Mouse (Mus musculus): ENCODE measurements around the gene Ccrl2. TPM values are rescaled to one million over a fixed set of nuclear protein-coding genes. Genes with fewer than 3 reads are reported as not detected.

Ccrl2 gene
- total RNA-seq, 1 experiment: 0.40 TPM

- no peak for TF ChIP-seq HCFC1 (IDR thresholded peaks at IDR 0.05; ENCODE audit: borderline replicate concordance, insufficient read depth, low read length)
- no peak for TF ChIP-seq ZNF384 (IDR thresholded peaks at IDR 0.05; ENCODE audit: low read depth, low read length)
- TF ChIP-seq CHD2 (IDR thresholded peaks at IDR 0.05; ENCODE audit: low read depth, low read length): no peak
- TF ChIP-seq ZC3H11A (IDR thresholded peaks at IDR 0.05; ENCODE audit: borderline replicate concordance, low read depth, low read length): no peak
- TF ChIP-seq MAFK (IDR thresholded peaks at IDR 0.05; ENCODE audit: insufficient read depth, low read depth, low read length): no peak
- no peaks in the 10 kb centered on the region for H3K36me3 ChIP-seq (ENCODE audit: control insufficient read depth, insufficient read depth, low read length, poor library complexity, severe bottlenecking)
- no peak overlapping the region for H3K9ac ChIP-seq (ENCODE audit: insufficient read depth, low read depth, low read length, poor library complexity, severe bottlenecking)
- DNase-seq (ENCODE audit: low read depth, low spot score): no peak
- H3K4me1 ChIP-seq (ENCODE audit: control insufficient read depth in 2 of 2, insufficient read depth in 2 of 2, low read length in 2 of 2, poor library complexity in 1 of 2): peaks cover 1 to 11% of the 10 kb centered on the region in 2 experiments; a peak in 1 of 4 replicates
- no peak overlapping the region for H3K27ac ChIP-seq (ENCODE audit: insufficient read depth, low read depth, low read length, poor library complexity, severe bottlenecking)
- H3K9me3 ChIP-seq (ENCODE audit: control insufficient read depth, insufficient read depth, low read depth, low read length): no peaks in the 10 kb centered on the region
- in situ Hi-C loops (cut with MboI; ENCODE audit: low sequenced_read_pairs in 2 of 2, unreplicated experiment in 2 of 2): loop anchor here in 1 of 2 experiments (10.0 kb wide), 1 partner anchor 227 kb away; no protein-coding TSS in a partner anchor
- no peak overlapping the region for H3K4me3 ChIP-seq (ENCODE audit: insufficient read depth in 1 of 2, low read depth in 1 of 2, low read length in 2 of 2, poor library complexity in 1 of 2, severe bottlenecking in 1 of 2)
Observed at GRCm38 (mm10) chr9:111097543-111097942, 40.2 kb upstream of the Ccrl2 start.

DNA sequence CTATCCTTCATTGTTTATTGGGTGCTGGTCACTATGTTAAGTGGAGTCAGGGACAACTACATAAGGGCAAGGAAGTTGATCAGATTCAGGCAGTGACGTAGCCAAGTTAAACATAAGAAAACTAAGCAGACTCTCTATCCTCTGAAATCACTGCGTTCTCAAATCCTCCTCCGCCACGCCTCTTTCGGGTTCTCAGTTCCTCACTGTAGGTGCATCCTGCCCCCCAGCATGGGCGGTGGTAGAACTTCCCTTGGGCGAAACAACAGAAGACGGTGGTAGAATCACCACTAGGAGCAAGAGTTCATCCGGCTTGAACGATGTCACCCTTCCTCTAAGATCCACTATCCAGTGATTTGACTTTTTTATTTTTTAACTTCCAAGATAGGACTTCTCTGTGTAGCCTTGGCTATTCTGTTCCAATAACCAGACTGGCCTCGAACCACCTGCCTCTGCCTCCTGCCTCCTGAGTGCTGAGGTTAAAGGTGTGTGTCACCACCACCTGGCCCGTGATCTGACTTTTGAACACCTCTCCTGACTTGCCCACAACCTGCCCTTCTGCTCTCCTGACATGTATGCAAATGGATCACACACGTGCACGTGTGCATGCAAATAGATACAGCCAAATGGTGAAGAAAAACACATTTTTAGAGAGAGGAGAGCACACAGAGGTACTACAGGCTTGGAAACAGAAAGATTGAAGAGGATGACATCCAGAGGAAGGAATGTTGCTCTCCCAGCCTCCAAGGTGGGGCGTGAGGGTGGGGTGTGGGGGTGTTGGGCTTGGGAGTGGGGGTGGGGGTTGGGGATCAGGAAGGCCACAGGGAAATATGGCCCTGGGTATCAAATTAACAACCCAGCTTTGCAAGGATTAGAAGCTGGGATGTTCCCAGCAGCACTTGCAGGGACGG lies 39.4 kb upstream of the Ccrl2 start:
- H3K9me3 ChIP-seq (ENCODE audit: control insufficient read depth, insufficient read depth, low read depth, low read length): no peaks in the 10 kb centered on the region
- in situ Hi-C loops (cut with MboI; ENCODE audit: low sequenced_read_pairs in 2 of 2, unreplicated experiment in 2 of 2): loop anchor here in 1 of 2 experiments (10.0 kb wide), 1 partner anchor 228 kb away; no protein-coding TSS in a partner anchor
- H3K4me3 ChIP-seq (ENCODE audit: insufficient read depth in 1 of 2, low read depth in 1 of 2, low read length in 2 of 2, poor library complexity in 1 of 2, severe bottlenecking in 1 of 2): no peak overlapping the region
- no peaks in the 10 kb centered on the region for H3K36me3 ChIP-seq (ENCODE audit: control insufficient read depth, insufficient read depth, low read length, poor library complexity, severe bottlenecking)
- TF ChIP-seq HCFC1 (IDR thresholded peaks at IDR 0.05; ENCODE audit: borderline replicate concordance, insufficient read depth, low read length): no peak
- no peak for TF ChIP-seq CHD2 (IDR thresholded peaks at IDR 0.05; ENCODE audit: low read depth, low read length)
- TF ChIP-seq ZNF384 (IDR thresholded peaks at IDR 0.05; ENCODE audit: low read depth, low read length): no peak
- TF ChIP-seq ZC3H11A (IDR thresholded peaks at IDR 0.05; ENCODE audit: borderline replicate concordance, low read depth, low read length): no peak
- no peak for TF ChIP-seq MAFK (IDR thresholded peaks at IDR 0.05; ENCODE audit: insufficient read depth, low read depth, low read length)
- H3K9ac ChIP-seq (ENCODE audit: insufficient read depth, low read depth, low read length, poor library complexity, severe bottlenecking): no peak overlapping the region
- H3K27ac ChIP-seq (ENCODE audit: insufficient read depth, low read depth, low read length, poor library complexity, severe bottlenecking): no peak overlapping the region
- H3K4me1 ChIP-seq (ENCODE audit: control insufficient read depth in 2 of 2, insufficient read depth in 2 of 2, low read length in 2 of 2, poor library complexity in 1 of 2): peaks cover 1 to 11% of the 10 kb centered on the region in 2 experiments; a peak in 1 of 4 replicates
- no peak for DNase-seq (ENCODE audit: low read depth, low spot score)

- Histone ChIP-seq H3K9me3 (ENCODE audit: control insufficient read depth, insufficient read depth, low read depth, low read length) (no peaks in the 10 kb centered on the region), H3K9ac (ENCODE audit: insufficient read depth, low read depth, low read length, poor library complexity, severe bottlenecking) (no peak overlapping the region), H3K36me3 (ENCODE audit: control insufficient read depth, insufficient read depth, low read length, poor library complexity, severe bottlenecking) (no peaks in the 10 kb centered on the region), H3K4me1 (ENCODE audit: control insufficient read depth in 2 of 2, insufficient read depth in 2 of 2, low read length in 2 of 2, poor library complexity in 1 of 2) (peaks cover 1 to 9% of the 10 kb centered on the region in 2 experiments; a peak in 1 of 4 replicates), H3K4me3 (ENCODE audit: insufficient read depth in 1 of 2, low read depth in 1 of 2, low read length in 2 of 2, poor library complexity in 1 of 2, severe bottlenecking in 1 of 2) (no peak overlapping the region), H3K27ac (ENCODE audit: insufficient read depth, low read depth, low read length, poor library complexity, severe bottlenecking) (no peak overlapping the region)
- TF ChIP-seq ZNF384 (IDR thresholded peaks at IDR 0.05; ENCODE audit: low read depth, low read length) (no peak), ZC3H11A (IDR thresholded peaks at IDR 0.05; ENCODE audit: borderline replicate concordance, low read depth, low read length) (no peak)
- in situ Hi-C loops (cut with MboI; ENCODE audit: low sequenced_read_pairs in 2 of 2, unreplicated experiment in 2 of 2): loop anchor here in 1 of 2 experiments (10.0 kb wide), 1 partner anchor 229 kb away; no protein-coding TSS in a partner anchor
- DNase-seq (ENCODE audit: low read depth, low spot score): no peak
Observed at GRCm38 (mm10) chr9:111095710-111096109, 38.4 kb upstream of the Ccrl2 start.

- Histone ChIP-seq H3K9me3 (ENCODE audit: control insufficient read depth, insufficient read depth, low read depth, low read length) (no peaks in the 10 kb centered on the region), H3K9ac (ENCODE audit: insufficient read depth, low read depth, low read length, poor library complexity, severe bottlenecking) (no peak overlapping the region), H3K36me3 (ENCODE audit: control insufficient read depth, insufficient read depth, low read length, poor library complexity, severe bottlenecking) (no peaks in the 10 kb centered on the region), H3K27ac (ENCODE audit: insufficient read depth, low read depth, low read length, poor library complexity, severe bottlenecking) (no peak overlapping the region), H3K4me3 (ENCODE audit: insufficient read depth in 1 of 2, low read depth in 1 of 2, low read length in 2 of 2, poor library complexity in 1 of 2, severe bottlenecking in 1 of 2) (no peak overlapping the region), H3K4me1 (ENCODE audit: control insufficient read depth in 2 of 2, insufficient read depth in 2 of 2, low read length in 2 of 2, poor library complexity in 1 of 2) (peaks cover 1 to 10% of the 10 kb centered on the region in 2 experiments; a peak in 1 of 4 replicates)
- no peak for DNase-seq (ENCODE audit: low read depth, low spot score)
- in situ Hi-C loops (cut with MboI; ENCODE audit: low sequenced_read_pairs in 2 of 2, unreplicated experiment in 2 of 2): loop anchor here in 1 of 2 experiments (10.0 kb wide), 1 partner anchor 230 kb away; no protein-coding TSS in a partner anchor
- TF ChIP-seq HCFC1 (IDR thresholded peaks at IDR 0.05; ENCODE audit: borderline replicate concordance, insufficient read depth, low read length) (no peak), CHD2 (IDR thresholded peaks at IDR 0.05; ENCODE audit: low read depth, low read length) (no peak), ZC3H11A (IDR thresholded peaks at IDR 0.05; ENCODE audit: borderline replicate concordance, low read depth, low read length) (no peak), ZNF384 (IDR thresholded peaks at IDR 0.05; ENCODE audit: low read depth, low read length) (no peak), MAFK (IDR thresholded peaks at IDR 0.05; ENCODE audit: insufficient read depth, low read depth, low read length) (no peak)
Observed at GRCm38 (mm10) chr9:111094626-111095025, 37.3 kb upstream of the Ccrl2 start.

Data from ES-E14 (cell line).